Mouse (Mus musculus) frontal cortex, adult 2 months (tissue): ENCODE results near the gene Slain1. TPM values are rescaled to one million over a fixed set of nuclear protein-coding genes. Genes with fewer than 3 reads are reported as not detected.

Source experiments
- DNase-seq, 2 experiments: peaks; one replicate each; pipeline ENCODE4 v3.0.0; 2022; ENCODE audit warnings: low spot score in 1 of 2; ENCODE audit errors: extremely low spot score in 1 of 2
- polyA plus RNA-seq: library from polyadenylated mRNA; depleted of rRNA; stranded (reverse); fragments of >200 nt; gene quantifications from 2 replicates; pipeline ENCODE4 v1.2.3, GENCODE M21; 2012

Gene Slain1
- polyA plus RNA-seq, 1 experiment = 55.8 TPM

DNA sequence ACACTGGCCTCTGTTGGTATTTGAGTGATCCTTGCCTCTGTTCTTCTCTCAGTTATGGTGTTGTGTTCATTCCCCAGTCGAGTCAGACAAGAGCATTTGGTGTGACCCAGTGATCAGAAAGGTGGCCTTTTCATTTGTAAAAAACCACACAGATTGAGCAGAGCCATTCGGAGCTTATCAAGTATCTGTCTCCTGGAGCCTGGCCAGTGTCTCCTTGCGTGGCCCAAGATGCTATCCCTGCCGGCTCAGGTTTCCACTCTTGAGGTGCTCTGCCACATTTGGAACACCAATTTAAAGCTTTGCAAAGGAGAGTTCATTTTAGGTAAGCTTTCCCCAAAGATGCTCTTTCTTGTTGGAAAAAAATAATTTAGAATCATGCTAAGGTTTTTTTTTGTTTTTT lies 14.4 kb downstream of the Slain1 start:
- DNase-seq = no peak

DNA sequence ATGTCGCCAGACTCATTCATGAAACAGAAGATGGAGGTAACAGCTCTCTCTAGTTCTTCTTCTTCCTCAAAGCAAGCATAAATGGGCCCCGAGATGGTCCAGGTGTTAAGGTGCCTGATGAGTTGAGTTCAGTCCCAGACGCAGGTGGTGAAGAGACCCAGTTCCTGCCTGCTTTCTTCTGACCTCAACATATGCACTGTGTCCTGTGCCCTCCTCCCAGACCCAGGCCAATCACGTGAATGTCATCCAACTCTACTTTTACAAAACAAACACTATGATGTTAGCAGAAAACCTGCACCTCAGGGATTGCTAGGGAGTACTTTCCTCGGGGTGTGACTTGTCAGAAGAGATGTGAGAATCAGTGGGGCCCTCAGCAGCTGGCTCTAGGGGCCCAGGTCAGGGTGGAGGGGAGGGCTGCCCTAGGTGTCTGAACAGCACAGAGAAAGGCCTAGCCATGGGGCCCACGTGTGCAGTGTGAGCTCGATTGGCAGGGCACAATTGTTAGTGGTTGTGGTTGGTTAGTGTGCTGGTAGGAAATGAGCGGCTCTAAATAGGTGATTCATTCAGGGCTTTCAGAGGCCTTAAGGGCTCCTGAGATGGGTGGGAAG lies 16.4 kb downstream of the Slain1 start:
- no peak for DNase-seq

DNA sequence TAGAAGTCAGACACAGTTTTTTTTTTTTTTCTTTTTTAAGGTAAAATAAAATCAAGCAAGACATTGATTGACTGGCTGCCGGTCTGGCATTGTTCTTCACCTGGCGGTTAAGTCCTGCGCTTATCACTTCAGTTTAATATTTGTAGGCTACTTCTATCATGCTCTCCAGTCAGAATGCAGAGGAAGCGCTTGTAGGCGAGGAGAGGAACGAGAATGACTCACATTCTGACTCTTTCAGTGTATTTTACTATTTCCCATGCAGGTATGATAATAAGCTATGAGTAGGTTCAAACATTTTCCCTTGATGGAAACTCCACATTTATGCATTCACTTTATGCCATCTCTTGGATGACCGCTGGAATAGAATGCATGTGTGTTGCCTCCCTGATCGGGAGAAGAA lies 17.0 kb downstream of the Slain1 start:
- peak in 1 of 2 experiments; percentile 48 for DNase-seq

DNA sequence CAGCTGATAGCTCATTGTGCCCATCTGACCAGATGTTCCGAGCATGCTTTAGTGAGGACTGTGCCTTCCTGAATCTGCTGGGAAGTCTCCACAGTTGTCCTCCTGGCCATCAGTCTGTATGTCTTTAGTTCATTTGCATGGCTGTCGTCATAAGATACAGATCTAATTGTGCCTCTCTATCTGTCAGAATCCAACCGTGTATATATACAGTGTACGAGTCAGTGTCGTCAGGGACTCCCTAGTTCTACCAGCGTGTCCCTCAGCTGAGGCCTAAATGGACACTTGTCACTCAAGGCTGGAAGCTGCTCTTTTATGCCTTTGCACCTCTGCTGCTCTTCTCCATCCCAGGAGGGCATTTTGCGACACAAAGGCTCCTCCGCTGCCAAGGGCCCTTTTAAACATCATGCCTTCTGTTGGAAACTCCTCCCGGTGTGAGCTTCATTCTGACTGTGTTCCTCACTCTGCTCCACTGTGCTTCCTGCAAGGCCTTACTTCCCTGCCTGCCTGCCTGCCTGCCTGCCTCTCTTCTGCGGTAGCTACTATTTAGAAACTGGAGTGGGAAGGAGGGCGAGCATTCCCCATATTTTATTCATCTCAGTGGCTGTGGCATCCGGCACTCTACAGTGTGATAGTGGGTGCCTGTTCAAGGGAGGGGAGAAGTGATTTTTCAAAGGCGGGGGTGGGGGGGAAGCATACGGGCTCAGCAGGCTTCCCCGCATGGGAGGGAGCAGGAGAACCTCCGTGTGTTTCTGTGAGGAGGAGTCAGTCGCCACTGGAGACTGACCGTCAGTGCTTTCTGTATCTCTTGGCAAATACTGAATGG lies 29.6 kb downstream of the Slain1 start:
- peak in 1 of 2 experiments; percentile 71 for DNase-seq

DNA sequence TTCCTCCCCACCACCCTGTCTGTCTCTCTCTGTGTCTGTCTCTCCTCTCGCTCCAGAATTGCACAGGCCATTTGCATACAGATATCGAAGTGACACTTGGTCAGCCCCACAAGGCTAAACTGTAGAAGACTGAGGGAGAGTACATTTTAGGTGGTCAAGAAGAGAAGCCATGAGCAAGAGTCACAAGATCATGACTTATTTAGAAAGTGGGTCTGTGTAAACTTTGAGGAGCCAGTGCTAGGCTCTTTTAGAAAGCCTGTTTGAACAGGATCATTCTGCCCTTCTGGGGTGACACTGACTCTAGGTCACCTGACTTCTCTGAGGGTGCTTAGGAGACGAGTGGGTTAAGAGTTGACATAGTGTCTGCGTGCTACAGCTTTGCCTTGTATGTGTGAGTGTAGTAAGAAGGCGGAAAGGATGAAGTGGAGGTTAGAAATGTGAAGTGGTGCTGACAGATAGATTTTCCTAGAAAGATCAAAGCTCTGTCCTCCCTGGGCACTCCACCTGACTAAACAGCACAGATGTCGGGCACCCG lies 30.3 kb downstream of the Slain1 start:
- no peak for DNase-seq

DNA sequence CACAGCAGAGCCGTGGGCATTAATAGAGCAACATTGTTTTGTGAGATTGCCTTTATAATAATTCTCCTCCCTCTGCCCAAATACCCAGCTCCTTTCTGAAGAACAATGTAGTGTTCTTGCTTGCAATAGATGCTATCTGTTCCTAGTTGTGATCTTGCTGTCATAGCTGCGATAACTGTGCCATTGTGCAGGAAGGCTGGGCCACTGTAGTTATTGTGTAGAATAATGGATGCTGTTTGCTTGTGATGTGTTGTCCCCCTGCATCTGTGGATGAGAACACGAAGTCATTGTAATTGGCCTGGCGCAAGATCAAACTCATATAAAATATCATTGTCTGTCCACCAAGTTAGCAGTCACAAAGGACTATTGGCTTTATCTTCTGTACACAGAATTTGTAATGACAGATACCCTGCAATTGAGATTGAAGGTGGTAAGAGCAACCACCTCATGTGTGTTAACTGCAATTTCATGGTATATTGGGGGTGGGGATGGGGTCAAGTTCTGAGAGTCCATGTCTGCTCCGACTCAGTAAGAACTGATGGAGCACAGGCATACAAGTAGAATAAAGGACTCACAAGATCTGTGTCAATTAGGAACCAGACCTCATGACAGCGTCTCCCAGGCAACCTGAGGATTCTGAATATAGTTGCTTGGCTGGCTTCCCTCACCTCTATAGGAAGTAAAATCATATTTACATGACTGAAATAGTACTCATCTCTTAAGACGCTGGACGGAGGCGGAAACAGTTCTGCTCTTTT lies 32.8 kb downstream of the Slain1 start:
- DNase-seq = peak in 1 of 2 experiments; percentile 32

DNA sequence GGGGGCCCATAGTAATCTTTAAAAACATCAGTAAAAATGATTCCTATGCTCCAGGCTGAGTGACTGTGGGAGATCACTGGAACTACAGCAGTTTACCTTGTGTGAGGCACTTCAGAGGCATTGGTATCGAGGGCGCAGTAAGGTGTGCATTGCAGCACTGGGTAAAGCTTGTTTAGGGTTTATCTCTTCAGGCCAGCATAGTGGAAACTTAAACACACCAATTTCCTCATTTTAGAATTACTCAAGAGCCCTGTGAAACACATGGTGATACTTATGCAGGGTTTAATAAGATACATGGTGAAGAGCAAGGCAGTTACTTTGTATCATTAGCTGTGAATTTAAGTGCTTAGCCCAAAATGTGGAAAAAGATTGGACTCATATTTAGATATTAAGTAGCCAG lies 37.0 kb downstream of the Slain1 start:
- no peak for DNase-seq

DNA sequence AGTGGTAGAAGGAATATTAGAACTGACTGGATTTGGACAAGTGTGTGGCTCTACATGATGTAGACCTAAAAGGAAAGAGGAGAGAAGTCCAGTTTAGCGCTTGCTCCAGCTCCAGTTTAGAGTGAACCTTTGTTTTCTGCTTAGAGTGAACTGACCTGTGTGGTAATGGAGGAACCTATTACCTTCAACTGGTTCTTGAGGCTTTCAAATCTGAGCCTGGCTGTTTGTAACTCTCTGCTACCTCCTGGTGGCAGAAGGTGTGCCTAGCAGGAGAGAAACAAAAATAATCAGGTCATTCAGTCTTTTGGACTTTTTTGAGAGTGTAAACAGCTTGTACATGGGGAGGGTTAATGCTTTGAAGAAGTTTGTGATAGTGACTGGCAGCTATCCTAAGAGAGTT lies 44.3 kb downstream of the Slain1 start:
- DNase-seq = peak in 1 of 2 experiments; percentile 82

DNA sequence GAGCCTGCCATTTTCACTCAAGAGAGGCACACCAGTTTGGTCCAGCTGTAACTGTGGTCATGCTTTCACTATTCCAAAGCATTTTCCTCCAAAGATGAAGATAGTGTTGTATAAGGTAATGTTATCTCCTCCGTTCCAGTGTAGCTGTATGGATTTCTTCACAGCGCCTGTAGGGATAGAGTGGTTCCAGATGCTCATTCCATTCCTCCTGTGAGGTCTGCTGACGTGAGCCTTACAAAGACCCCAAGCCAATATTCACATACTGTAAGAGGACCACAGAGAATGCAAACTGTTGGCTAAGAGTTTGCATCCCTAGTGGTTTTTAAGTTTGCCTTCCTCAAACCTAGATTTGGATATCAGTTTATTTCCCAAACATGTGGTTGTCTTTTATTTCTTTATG lies 45.6 kb downstream of the Slain1 start:
- no peak for DNase-seq

DNA sequence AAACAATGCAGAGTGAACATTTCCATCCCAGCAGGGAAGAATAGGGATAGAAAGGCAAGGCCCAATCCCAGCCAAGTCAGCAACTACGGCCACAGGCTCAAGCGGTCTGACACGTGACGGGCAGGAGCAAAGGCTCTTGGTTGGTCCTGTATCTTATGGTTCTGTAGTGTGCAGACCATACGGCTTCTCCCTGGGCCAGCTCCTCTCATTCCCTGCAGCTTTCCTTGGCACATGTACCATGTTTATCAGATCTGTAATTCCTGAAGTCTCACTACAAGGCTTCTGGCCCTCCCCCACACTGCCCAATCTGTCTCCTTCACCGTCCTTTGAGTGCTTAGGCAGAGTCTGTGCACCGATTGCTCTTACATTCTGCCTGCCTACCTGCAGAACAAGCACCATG lies 47.1 kb downstream of the Slain1 start:
- no peak for DNase-seq

DNA sequence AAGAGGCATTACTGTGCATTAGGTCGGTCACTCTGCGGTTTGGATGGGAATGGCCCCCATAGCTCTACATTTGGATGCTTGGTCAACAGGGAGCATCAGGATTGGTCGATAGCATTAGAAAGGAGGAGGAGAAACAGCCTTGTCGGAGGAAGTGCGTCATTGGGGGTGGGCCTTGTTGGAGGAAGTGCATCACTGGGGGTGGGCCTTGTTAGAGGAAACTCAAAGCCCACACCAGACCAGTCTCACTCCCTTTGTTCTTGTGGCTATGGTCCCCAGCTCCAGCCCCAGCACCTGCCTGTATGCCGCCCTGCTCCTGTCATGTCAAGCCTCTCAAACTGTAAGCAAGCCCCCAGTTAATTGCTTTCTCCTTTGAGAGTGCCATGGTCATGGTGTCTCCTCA lies 49.3 kb downstream of the Slain1 start:
- DNase-seq = no peak

DNA sequence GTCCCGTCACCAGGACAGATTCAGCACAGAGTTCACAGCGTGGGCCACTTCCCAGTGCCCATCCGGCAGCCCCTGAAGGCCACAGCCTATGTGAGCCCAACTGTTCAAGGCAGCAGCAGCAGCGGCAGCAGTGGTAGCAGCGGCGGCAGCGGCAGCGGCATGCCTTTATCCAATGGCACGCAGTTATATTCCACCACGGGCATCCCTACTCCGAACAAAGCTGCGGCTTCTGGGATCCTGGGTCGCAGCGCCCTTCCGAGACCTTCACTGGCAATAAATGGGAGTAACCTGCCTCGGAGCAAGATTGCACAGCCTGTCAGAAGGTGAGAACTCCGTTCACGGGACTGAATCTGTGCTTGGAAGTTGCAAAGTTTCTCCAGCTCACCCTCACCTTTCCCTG lies 52.5 kb downstream of the Slain1 start:
- no peak for DNase-seq

DNA sequence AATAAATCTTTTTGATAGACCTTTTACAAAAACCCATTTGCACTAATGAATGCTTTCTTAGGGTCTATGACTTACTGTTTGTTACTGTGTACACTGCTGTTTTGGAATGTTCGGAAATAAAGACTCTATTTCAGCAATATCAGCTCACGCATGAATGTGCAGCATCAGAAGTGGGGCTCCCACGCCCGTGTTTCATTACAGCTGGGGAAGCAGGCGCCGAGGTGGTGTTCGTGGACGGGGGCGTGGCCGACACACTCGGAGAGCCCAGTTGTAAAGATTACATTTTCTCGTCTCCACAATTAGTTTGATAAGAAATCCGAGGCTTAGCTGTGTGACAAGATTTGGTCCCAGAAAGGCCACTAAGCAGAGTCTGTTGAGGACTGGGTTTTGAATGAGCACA lies 54.7 kb downstream of the Slain1 start:
- no peak for DNase-seq

DNA sequence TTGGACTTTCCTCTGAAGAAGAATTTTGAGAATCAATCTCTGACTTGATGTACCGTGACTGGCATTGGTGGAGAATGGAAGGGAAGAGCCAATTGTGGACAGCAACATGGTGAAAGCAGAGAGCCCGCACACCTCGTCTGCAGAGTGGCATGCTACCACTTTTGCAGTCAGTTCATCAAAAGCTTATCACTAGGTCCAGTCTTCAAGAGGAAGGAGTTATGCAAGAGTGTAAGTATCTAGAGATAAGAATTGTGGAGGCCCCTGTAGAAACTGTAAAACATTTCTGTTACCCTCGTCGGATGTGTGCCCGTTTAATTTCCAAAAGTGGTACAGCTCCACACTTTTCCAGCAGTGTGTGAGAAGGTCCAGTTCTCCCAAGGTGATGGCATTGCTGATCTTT lies 56.3 kb downstream of the Slain1 start:
- DNase-seq = no peak

DNA sequence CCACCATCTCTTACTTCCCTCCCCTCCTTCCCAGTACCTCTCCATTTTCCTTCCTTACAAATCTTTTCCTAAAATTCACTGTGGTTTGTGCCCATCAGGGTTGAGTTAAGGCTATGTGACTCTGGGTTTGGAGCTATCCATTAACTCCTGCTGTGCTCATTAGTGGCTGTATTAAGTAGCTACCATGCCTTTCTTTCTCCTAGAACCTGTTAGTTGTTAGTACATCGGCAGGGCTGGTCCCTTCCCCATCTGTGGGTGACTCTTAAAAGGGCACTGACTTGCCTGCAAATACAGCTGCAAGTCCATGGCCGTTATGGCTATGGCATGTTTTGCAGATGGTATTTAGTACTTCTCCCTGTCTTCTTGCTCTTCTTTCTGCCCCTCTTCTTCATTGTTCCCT lies 58.6 kb downstream of the Slain1 start:
- DNase-seq = no peak

DNA sequence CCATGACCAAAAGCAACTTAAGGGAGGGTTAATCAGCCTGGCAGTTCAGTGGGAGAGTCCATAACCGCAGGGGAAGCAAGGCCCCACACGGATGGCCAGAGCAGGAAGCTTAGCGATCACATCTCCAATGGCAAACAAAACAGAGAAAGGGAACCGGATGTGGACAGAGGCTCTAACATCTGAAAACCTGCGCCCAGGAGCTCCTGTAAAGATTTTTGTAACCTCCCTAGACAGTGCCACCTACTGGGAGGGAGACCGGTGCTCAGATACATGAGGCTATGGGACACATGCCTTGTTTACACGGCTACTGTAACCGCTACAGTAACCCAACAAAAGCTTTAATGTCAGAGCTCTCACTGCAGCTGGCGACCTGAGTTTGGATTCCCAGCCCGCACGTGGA lies 59.2 kb downstream of the Slain1 start:
- DNase-seq = no peak

DNA sequence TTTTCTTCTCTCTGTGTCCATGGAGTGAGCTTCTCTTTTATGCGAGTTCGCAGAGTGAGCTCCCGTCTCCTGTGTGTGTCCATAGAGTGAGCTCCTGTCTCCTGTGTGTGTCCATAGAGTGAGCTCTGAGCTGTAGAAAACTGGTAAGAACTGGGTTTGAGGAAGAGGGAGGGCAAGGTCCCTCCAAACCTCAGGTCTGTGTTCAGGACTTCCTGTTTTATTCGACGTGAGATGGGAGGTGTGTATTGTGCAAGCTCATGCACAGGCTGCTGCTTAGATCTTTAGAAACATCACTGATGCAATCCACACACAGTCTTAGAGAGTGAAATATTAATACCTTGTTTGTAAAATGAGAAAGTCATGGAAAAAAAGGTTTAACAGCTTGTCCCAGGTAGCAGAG lies 63.0 kb downstream of the Slain1 start:
- no peak for DNase-seq

DNA sequence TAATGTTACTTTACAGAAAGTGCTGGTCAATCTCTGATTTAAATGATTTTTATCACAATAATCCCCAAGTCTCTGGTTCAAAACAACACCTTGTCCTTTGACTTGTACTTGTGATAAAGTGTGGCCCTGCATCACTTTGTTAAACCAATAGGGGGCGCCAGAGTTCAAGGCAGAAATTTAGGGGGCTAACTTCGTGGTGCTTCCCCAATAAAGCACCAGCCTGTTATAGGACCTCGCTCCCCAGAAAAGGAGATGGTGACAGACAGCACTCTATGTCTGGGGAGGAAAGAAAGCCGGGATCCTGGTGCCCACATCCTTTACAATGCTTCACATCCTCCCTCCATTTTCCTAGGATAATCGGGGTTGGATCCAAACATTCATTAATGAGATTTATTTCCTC lies 67.5 kb downstream of the Slain1 start:
- peak in 1 of 2 experiments; percentile 62 for DNase-seq

DNA sequence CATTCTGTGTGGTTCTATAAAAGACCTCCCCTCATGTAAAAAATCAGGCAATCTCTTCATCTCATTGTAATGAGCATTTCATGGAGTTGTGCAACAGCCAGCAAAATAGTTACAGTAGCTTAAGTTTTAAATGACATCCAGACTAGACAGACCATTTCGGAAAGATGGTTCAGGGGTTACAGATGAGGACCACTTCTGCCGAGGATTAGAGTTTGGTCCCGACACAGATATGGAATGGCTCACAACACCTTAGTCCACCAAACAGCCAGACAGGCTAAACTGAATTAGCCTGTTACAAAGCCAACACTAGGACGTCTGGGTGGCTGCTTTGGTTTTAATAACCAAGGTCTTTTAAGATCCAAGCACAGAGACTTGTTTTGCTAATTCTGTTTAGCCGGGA lies 68.0 kb downstream of the Slain1 start:
- no peak for DNase-seq

DNA sequence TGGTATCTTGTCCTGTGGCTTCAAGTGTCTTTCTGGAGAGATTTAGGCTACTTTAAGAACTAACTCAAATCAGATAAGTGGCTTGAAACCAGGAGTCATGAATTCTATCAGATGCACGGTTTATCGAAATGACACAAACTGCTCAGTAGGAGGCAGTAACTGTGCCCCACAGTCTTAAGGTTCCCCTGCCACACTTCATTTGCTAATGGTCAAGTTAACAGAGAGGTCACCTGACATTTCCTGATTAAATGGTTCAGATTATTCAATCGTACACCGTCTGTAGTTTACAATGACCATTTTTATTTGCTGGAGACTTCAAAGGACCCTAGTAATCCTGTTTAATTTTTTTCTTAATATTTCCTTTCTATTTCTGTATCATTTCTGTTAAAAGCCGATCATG lies 68.4 kb downstream of the Slain1 start:
- DNase-seq = no peak

DNA sequence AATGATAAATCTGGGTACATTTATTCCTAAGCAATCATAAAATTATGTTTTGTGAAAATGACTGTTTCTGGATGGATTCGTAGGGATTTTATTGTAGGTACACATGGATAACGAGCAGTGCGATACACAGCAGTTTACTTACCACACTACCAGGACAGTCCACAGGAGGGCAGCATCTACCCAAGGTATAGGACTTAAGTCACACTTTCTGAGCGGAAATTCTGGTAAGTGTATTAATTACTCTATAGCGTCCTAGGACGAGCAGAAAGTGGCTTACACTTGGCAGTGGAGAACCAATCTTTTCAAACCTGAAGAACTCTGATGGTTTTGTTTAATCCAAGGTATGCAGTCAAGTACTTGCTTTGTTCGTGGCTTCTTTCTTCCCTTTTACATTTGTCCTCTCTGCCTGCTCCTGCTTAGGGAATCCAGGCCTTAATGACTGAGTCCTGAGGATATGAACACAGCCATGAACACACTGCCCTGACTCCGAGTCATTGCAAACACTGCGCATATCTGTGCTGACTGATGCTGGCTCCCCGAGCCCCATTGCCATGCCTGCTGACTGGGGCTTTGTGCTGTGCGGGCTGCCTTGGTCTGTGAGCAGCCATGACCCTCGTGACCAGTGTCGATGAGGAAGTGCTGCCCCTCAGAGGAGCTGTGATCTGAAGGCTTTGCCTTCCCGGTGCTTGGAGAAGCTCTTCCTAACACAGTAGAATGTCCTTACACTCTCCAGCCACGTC lies 69.0 kb downstream of the Slain1 start:
- DNase-seq = peak; percentile 76 to 96
